Mouse (Mus musculus): ENCODE measurements around the gene Uncx. TPM values are rescaled to one million over a fixed set of nuclear protein-coding genes. Genes with fewer than 3 reads are reported as not detected.

The Uncx gene
- polyA plus RNA-seq, 1 experiment: not detected

DNA sequence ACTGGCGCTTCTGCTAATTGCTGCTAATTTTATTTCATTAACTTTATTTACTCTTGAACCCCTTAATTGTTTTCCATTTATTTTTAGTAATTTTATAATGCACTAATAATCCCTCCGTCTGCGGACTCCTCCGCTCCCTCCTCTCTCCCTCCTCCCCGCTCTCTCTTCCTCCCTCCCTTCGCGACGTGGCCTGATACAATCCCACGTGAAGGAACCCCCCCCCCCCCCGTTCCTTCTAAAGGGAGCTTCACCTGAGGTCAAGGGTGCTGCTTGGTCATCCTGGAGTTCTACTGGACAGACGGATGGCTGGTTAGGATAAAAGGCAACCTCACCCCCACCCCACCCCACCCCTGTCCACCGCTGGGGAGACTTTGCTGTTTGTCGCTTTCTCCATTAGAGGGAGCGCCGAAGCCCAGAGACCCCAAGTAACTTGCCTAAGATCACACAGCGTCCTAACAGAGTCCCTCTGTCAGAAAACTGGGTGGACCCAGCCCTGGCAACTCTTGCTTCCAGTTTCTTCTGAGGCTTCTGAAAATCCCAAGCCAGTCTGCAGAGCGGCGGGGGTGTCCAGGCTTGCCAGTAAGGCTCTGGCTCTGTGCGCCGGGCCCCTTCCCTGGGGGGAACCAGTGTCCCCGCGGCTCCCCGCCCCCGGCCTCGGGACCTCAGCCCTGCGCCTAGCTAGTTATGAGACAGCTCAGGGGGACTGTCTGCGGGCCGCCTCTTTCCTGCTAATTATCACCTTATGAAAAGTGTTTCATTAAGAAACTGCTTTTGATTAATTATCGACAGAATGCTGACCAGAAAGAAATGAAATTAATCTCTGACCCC, 10.4 kb downstream of the Uncx start:
- H3K27ac ChIP-seq (ENCODE audit: insufficient read depth, low read depth, low read length): no peak overlapping the region
- peaks cover 2% of the 10 kb centered on the region; the same call in 1 of the 2 replicates for H3K4me1 ChIP-seq (ENCODE audit: control insufficient read depth, insufficient read depth, low read length)
- TF ChIP-seq CTCF (IDR thresholded peaks at IDR 0.05; ENCODE audit: low read depth, low read length) (no peak), POLR2A (IDR thresholded peaks at IDR 0.05; ENCODE audit: borderline replicate concordance, low read depth, low read length) (no peak)
- H3K4me3 ChIP-seq (ENCODE audit: insufficient read depth, low read length): no peak overlapping the region

DNA sequence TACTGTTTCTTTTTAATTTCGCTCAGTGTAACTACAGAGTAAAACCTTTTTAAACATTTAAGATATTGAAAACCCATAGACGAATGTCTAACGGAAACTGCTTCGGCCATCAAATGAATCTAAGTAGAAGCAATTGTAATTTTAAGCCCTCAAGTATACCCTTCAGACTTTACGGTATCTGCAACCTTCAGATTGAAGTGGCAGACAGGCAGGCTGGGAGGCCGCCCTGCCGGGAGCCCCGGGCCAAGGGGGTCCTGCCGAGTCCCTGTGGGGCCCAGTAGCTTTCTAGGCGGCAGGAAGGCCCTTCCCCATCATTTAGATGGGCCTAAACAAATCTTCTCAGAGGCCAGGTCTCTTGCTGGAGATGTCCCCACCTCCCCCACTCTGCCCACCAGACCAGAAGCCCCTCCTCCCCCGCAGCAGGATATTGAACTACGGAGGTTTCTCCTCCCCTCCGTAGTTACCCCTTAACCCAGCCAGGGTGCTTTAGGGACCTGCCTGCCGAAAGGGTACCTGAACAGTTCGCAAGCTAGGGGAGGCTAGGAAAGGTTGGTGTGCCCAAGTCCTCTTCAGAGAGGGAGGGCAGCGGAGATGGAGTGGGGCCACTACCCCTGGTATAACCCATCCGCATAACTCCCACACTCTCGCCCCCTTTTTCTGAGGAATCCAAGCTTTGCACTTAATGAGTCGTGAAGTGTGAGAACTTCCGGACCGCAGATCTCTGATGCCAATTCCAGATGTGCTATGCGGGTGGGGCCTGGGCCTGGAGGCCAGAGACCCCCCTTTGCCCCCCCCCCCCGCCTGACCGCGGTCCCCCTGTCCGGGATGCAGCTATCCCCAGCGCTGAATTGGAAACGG, 11.4 kb downstream of the Uncx start:
- H3K4me3 ChIP-seq (ENCODE audit: insufficient read depth, low read length): no peak overlapping the region
- TF ChIP-seq POLR2A (IDR thresholded peaks at IDR 0.05; ENCODE audit: borderline replicate concordance, low read depth, low read length) (no peak), CTCF (IDR thresholded peaks at IDR 0.05; ENCODE audit: low read depth, low read length) (no peak)
- no peak overlapping the region for H3K27ac ChIP-seq (ENCODE audit: insufficient read depth, low read depth, low read length)
- peaks cover 2% of the 10 kb centered on the region; the same call in 1 of the 2 replicates for H3K4me1 ChIP-seq (ENCODE audit: control insufficient read depth, insufficient read depth, low read length)

DNA sequence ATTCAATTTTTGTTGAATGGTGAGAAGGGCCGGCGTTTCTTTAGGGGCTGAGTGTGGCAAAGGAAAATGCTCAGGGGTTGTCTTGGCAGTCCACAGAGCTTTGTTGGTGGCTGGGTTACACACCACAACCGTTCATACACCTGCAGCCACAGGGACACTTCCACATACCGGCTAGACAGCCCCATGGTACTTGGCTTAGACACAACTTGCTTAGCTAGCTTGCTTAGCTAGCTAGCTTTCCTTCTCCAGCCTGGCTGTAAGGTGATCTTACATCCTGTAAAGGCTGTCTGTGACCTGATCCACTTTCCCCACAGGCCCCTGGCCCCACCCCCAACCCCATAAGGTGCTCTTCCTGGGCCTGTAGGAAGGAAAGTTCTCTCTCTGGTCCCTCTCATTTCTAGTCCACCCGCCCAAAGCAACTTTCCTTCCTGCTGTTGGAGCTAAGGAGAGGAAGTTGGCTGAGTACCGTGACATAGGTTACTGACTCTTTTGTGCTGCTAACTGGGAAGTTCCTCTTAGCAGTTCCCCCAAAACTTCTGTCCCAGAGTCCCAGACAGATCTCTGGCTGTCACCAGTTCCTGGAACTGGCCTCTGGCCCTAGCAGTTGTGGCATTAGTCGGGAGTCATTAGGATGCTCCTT, 12.3 kb downstream of the Uncx start:
- TF ChIP-seq CTCF (IDR thresholded peaks at IDR 0.05; ENCODE audit: low read depth, low read length) (no peak), POLR2A (IDR thresholded peaks at IDR 0.05; ENCODE audit: borderline replicate concordance, low read depth, low read length) (no peak)
- Histone ChIP-seq H3K27ac (ENCODE audit: insufficient read depth, low read depth, low read length) (no peak overlapping the region), H3K4me1 (ENCODE audit: control insufficient read depth, insufficient read depth, low read length) (peaks cover 2% of the 10 kb centered on the region; the same call in 1 of the 2 replicates), H3K4me3 (ENCODE audit: insufficient read depth, low read length) (no peak overlapping the region)

DNA sequence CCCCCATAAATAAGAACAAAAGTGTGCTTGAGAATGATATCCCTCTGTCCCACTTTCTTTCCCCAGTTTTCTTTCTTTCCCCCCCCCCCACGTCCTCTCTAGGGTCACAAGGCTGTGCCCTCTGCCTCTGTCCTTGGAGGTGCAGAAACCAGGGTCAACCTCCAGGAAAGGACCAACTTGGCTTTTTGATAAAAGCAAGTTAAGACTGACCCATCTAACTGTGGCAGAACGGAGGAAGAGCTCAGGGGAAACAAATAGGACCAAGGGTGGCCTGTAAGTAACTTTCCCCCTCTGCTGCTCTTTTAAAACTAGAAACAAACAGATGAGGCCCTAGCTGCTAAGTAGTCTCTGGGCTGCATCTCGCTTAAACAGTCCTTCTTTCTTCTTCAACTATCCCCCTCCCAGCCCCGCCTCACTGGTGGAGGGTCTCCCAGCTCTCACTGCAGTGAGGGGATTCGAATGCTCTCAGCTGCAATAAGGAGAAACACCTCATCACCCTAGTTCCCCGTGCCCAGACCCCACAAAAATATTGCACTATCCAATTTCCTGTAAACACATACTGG, 12.9 kb downstream of the Uncx start:
- Histone ChIP-seq H3K4me1 (ENCODE audit: control insufficient read depth, insufficient read depth, low read length) (peaks cover 2% of the 10 kb centered on the region; the same call in 1 of the 2 replicates), H3K4me3 (ENCODE audit: insufficient read depth, low read length) (no peak overlapping the region), H3K27ac (ENCODE audit: insufficient read depth, low read depth, low read length) (no peak overlapping the region)
- TF ChIP-seq POLR2A (IDR thresholded peaks at IDR 0.05; ENCODE audit: borderline replicate concordance, low read depth, low read length) (no peak), CTCF (IDR thresholded peaks at IDR 0.05; ENCODE audit: low read depth, low read length) (no peak)

DNA sequence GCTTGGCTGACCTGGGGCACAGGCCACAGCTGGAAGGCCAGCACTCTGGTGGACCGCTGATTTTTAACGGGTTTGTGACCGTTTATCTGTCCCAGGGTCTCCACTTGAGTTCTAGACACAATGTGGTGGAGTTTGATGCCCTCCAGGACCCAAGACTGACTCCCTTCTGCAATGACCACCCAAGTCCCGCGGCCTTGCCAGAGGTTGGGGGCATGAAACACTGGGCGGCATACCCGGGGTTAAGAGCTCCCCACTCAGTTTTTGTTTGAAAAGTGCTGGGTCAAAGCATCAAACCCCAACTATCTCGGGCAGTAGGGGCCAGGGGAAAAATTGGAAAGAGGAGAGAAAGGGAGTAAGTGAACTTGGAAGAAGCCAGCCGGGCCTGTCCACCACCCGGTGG, 13.8 kb downstream of the Uncx start:
- no peak overlapping the region for H3K4me3 ChIP-seq (ENCODE audit: insufficient read depth, low read length)
- peaks cover 2% of the 10 kb centered on the region; the same call in 1 of the 2 replicates for H3K4me1 ChIP-seq (ENCODE audit: control insufficient read depth, insufficient read depth, low read length)
- H3K27ac ChIP-seq (ENCODE audit: insufficient read depth, low read depth, low read length): no peak overlapping the region
- no peak for TF ChIP-seq POLR2A (IDR thresholded peaks at IDR 0.05; ENCODE audit: borderline replicate concordance, low read depth, low read length)
- no peak for TF ChIP-seq CTCF (IDR thresholded peaks at IDR 0.05; ENCODE audit: low read depth, low read length)

DNA sequence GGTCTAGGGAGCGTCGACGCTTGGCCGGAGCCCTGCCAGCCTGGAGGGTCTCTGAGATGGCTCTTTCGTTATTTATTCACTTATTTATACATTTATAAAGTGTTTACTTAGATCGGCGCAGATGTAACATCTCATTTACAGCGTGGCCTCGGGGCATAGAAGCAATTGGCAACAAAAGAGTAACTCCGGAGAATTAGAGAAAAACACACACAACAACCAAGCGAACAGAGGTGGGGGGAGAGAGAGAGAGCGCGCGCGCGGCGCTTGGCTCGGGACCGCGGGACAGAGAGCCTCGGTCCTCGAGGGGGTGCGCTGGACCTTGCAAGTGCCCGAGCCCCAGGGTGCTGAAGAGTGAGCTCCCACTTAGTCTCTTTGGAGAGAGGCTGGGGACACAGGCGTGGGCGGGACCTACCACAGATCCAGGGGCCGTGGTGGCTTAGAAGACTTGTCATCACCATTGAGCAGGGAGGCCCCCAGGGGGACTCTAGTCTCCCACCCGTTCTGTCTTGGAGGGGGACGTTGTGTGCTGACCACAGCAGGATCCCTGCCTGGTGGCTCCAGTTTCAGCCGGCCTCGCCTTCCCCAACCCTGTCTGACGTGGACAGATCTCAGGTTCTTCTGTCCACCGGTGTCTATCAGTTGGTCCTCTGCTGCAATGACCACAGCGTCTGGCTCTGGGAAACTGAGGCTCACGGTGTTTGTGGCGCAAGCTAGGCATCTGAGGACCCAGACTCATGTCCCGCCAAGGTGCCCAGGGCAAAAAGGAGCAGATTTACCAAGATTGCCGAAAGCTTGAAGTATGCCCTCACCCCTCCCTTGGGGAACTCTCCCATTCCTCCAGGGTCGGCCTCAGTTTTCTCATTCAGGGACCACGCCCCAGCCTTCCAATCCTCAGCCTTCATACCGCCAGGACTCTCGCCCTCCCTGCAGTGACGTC, 14.5 kb downstream of the Uncx start:
- no peak overlapping the region for H3K4me3 ChIP-seq (ENCODE audit: insufficient read depth, low read length)
- no peak for TF ChIP-seq CTCF (IDR thresholded peaks at IDR 0.05; ENCODE audit: low read depth, low read length)
- no peak for TF ChIP-seq POLR2A (IDR thresholded peaks at IDR 0.05; ENCODE audit: borderline replicate concordance, low read depth, low read length)
- H3K4me1 ChIP-seq (ENCODE audit: control insufficient read depth, insufficient read depth, low read length): peaks cover 2% of the 10 kb centered on the region; the same call in 1 of the 2 replicates
- H3K27ac ChIP-seq (ENCODE audit: insufficient read depth, low read depth, low read length): no peak overlapping the region

DNA sequence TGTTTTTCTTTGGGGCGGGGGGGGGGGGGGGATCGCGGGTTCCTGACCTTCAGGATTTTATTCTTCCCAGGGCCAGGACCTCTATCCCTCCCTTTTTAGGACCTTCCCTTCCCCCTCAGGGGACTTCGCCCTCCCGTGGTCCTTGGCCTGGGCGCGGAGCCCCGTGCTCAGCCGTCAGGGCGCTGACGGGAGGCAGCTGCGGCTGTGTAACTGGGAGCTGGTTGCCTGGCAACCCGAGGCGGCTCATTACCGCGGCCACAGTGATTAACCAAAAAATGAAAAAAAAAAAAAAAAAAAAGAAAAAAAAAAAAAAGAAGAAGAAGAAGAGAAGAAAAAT, 15.1 kb downstream of the Uncx start:
- peaks cover 2% of the 10 kb centered on the region; the same call in 1 of the 2 replicates for H3K4me1 ChIP-seq (ENCODE audit: control insufficient read depth, insufficient read depth, low read length)
- TF ChIP-seq POLR2A (IDR thresholded peaks at IDR 0.05; ENCODE audit: borderline replicate concordance, low read depth, low read length): no peak
- no peak for TF ChIP-seq CTCF (IDR thresholded peaks at IDR 0.05; ENCODE audit: low read depth, low read length)
- no peak overlapping the region for H3K4me3 ChIP-seq (ENCODE audit: insufficient read depth, low read length)
- H3K27ac ChIP-seq (ENCODE audit: insufficient read depth, low read depth, low read length): no peak overlapping the region

DNA sequence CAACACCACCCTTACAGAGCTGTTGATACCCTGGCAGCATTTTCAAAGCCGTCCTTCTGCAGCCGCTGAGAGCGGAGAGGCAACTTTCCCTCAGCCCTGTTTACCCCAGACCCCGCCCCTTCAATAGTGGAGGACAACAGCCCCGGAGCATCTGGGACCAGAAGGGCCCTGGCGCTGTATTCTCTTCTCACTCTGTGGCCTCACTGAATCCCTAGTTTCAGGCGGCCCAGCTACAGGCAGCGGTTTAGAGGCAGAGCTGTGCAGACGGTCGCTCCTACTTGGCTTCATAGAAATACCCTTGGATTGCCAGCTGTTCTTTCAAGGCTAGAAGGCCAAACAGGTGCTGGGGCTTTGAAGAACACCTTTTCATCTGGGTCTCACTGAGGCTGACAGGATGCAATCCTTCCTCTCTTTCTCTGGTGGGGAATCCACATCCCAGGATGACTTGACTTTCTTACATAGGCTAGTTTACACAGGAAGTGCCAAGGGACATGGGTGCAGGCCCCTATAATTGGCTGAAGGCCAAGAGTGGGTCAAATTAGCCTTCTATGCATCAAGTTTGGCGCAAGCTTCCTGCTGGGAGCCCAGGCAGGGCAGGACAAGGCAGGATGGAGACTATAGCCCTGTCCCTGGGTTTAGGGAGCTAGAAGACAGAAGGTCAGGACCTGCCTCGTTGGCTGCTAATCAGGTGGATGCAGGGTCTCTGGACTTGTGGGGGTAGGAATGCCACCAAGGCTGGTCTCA, 15.8 kb downstream of the Uncx start:
- no peak overlapping the region for H3K27ac ChIP-seq (ENCODE audit: insufficient read depth, low read depth, low read length)
- no peak overlapping the region for H3K4me3 ChIP-seq (ENCODE audit: insufficient read depth, low read length)
- H3K4me1 ChIP-seq (ENCODE audit: control insufficient read depth, insufficient read depth, low read length): peaks cover 2% of the 10 kb centered on the region; the same call in 1 of the 2 replicates
- TF ChIP-seq POLR2A (IDR thresholded peaks at IDR 0.05; ENCODE audit: borderline replicate concordance, low read depth, low read length) (no peak), CTCF (IDR thresholded peaks at IDR 0.05; ENCODE audit: low read depth, low read length) (no peak)
